Mouse (Mus musculus) E14TG2a.4 (cell line): ENCODE results near the gene Adamts14.

Source experiments
- H3K27me3 ChIP-seq: 2 replicates; pipeline ENCODE4 v1.6.1; 2014; ENCODE audit warnings: low read length, control low read depth; ENCODE audit not compliant: insufficient read depth
- H3K36me3 ChIP-seq: 2 replicates; pipeline ENCODE4 v1.6.1; 2014; ENCODE audit warnings: low read length, control low read depth; ENCODE audit not compliant: insufficient read depth
- H3K4me1 ChIP-seq: replicated peaks from 2 replicates; pipeline ENCODE4 v1.6.1; 2014; ENCODE audit warnings: low read depth, low read length, control low read depth
- H3K4me3 ChIP-seq: replicated peaks from 2 replicates; pipeline ENCODE4 v1.5.1; 2014; ENCODE audit warnings: mild to moderate bottlenecking, low read length
- H3K9me3 ChIP-seq: 2 replicates; pipeline ENCODE4 v1.6.1; 2014; ENCODE audit warnings: low read length, control low read depth
- CTCF ChIP-seq: conservative IDR thresholded peaks from 2 replicates; pipeline ENCODE4 v1.5.1; 2014; ENCODE audit warnings: low read length
- NANOG ChIP-seq: IDR thresholded peaks from 2 replicates; pipeline ENCODE4 v1.6.1; 2014; ENCODE audit warnings: borderline replicate concordance, low read length, mixed read lengths
- POU5F1 ChIP-seq: IDR thresholded peaks from 2 replicates; pipeline ENCODE4 v1.6.1; 2014; ENCODE audit warnings: low read length, borderline replicate concordance

Gene Adamts14

DNA sequence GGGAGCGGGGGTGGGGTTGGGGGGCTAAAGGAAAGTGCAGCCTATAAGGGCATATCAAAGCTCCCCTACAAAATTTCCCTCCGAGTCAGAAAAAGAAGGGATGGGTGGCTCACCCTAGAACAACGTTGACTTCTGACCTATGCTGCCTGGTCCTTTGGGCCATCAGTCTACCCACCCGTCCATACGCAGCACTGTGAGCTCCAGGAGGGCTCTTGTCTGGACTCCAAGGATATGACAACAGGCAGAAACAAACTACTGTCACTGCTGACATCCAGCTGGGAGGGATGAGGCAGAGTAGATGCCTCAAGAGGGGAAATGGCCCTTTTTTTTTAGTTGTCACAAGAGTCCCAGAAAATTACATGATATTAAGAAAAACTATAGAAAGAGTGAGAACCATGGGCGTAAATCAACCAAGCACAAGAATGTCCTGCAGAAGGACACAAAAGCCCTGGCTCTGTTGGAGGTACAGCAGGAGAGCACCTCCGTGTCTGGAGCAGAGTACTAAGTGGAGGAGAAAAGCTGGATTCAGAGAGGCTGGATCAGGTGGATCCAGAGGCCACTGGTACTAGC, 96.9 kb downstream of the Adamts14 start:
- peaks cover 73% of the 10 kb centered on the region for H3K27me3 ChIP-seq
- no peaks in the 10 kb centered on the region for H3K9me3 ChIP-seq
- H3K36me3 ChIP-seq, result no peaks in the 10 kb centered on the region
- H3K4me1 ChIP-seq, result peaks cover 26% of the 10 kb centered on the region
- no peak overlapping the region for H3K4me3 ChIP-seq
- TF ChIP-seq POU5F1 (no peak), CTCF (no peak), NANOG (no peak)

DNA sequence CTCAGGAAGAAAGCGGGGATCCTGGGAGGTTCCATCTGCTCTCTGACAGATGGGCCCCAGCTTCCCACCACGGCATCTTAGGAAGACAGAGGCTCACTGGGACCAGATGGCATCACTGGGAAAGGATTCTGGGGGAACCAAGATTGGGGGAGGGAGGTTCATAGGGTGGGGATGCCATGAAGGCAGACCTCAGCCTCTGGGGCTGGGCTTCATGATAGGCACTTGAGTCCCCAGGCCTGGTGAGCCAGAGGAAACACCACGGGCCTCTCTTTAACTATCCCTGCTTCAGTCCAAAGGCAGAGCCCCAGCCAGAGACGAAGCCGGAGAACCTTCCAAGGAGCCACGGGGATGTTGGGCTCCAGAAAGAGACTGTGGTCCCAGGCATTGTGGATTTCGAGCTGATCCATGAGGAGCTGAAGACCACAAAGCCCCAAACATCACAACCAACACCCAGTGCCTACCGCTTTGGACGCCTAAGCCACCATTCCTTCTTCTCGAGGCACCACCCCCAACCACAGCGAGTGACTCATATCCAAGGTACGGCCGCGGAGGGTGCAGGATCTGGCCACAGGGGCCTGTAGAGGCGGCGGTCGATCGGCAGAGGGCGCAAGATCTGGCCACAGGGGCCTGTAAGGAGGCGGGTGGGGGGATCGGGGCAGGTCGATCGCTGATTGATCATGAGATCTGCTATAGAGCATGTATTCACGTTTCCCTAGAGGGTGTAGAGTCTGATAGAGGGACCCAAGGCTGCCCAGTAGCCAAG, 97.6 kb downstream of the Adamts14 start:
- TF ChIP-seq POU5F1, result no peak
- TF ChIP-seq CTCF, result peak; percentile 81
- peaks cover 73% of the 10 kb centered on the region for H3K27me3 ChIP-seq
- H3K4me3 ChIP-seq, result peak overlapping the region; percentile 60
- H3K4me1 ChIP-seq, result peaks cover 21% of the 10 kb centered on the region
- no peaks in the 10 kb centered on the region for H3K9me3 ChIP-seq
- no peaks in the 10 kb centered on the region for H3K36me3 ChIP-seq

DNA sequence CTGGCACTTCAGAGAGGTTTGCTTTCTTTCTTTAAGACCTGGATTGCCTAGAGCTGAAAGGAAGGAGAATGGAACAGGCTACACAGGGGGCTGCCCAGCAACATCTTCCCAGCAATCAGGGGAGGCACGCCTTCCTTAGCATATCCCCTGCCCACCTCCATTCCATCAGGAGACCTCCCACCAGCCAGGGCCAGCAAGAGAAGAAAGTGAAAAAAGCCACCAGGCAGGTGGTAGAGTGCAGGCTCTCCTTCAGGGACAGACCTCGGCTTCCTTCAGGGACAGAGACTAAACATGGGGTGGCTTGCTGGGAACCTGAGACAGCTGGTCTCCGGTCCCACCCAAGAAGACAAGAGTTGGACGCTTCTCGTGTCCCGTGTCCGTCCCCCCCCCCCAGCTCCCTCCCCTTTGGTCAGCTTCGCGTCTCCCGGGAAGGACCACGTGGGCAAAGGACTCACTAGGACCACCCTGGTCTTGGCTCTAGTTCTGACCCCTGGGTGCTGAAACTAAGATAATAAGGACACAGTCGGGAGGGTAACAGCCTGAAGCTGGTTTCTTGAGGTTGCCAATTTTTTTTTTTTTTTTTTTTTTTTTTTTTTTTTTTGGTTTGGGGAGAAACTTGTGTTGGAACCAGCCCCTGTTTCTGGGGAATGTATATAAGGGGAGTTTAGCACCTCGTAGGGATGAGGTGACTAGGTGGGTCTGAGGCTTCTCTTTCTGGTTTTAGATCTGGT, 98.4 kb downstream of the Adamts14 start:
- peaks cover 65% of the 10 kb centered on the region for H3K27me3 ChIP-seq
- H3K4me3 ChIP-seq, result 0 out of 2 replicates have a peak overlapping the region, but pooled peaks have one; percentile 60
- H3K4me1 ChIP-seq, result peaks cover 21% of the 10 kb centered on the region
- no peaks in the 10 kb centered on the region for H3K9me3 ChIP-seq
- TF ChIP-seq CTCF (no peak), NANOG (no peak), POU5F1 (no peak)
- H3K36me3 ChIP-seq, result no peaks in the 10 kb centered on the region

DNA sequence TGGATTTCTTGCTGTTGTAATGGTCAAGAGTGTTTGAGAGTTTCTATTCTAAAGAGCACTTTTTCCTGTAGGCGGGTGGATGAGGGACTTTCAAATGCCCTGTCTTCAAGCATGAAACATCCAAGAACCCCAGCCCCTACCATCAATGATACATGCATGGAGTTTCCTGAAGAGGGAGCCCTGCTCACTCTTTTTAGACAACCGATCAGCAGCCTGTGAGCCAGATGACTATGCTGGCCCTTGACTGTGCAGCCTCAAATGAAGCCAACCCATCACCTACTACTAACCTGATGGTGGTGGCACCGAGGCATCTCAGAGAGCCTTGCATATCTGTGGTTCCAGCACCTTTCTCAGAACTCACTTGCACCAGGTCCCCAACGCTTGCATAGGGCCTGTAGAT, 100.7 kb downstream of the Adamts14 start:
- Histone ChIP-seq H3K4me1 (peaks cover 27% of the 10 kb centered on the region), H3K27me3 (peaks cover 51% of the 10 kb centered on the region), H3K4me3 (no peak overlapping the region), H3K36me3 (no peaks in the 10 kb centered on the region), H3K9me3 (no peaks in the 10 kb centered on the region)
- TF ChIP-seq CTCF, result 0 out of 2 replicates have a peak, but pooled peaks have one; percentile 8
- TF ChIP-seq POU5F1, result no peak

DNA sequence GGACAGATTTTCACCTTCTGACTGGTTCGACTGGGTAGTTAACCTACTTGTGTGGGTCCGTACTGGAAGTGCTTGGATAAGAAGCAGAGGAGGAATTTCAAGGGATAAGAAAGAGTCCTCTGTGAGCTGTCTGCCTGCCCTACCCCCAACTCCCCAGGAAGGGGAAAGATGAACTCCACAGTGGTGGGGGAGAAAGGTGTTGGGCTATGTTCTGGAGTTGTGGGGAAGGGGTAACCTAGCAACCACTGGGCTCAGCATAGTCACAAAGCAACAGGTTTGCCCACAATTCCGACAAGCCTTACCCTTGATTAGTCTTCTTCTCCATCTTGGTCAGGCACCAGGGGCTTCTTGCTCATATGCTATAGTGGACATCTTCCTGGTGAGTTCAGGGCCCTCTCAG, 101.6 kb downstream of the Adamts14 start, which contains the start of gene Tbata:
Gene Tbata (plus strand): TSS at position 301 of the 400 bp plus-strand sequence.
- no peaks in the 10 kb centered on the region for H3K36me3 ChIP-seq
- H3K9me3 ChIP-seq, result no peaks in the 10 kb centered on the region
- H3K27me3 ChIP-seq, result peaks cover 46% of the 10 kb centered on the region
- no peak within 1 kb of the TSS for H3K4me3 ChIP-seq
- TF ChIP-seq NANOG (no peak), CTCF (no peak), POU5F1 (no peak)
- peaks cover 27% of the 10 kb centered on the region for H3K4me1 ChIP-seq

DNA sequence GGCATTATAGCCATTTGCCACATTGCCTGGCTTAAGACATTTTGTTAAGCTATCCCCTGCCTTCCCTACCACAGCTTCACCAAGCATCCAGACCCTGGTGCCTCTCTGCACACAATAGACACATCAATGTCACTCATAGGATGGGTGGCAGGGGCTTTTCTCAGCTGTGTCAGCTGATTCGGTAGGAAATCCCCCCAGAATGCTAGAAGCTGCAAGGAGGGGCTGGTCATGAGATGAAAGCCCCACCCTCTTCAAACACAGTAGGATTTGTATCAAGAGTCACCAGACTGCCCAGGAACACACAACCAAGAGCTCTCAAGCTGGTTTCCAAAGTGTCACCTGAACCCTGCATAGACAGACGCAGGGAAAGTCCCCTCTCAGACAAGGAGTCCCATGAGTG, 104.8 kb downstream of the Adamts14 start:
- H3K9me3 ChIP-seq, result no peaks in the 10 kb centered on the region
- no peaks in the 10 kb centered on the region for H3K36me3 ChIP-seq
- TF ChIP-seq POU5F1 (no peak), NANOG (no peak), CTCF (no peak)
- H3K4me3 ChIP-seq, result no peak overlapping the region
- H3K27me3 ChIP-seq, result peaks cover 18% of the 10 kb centered on the region
- peaks cover 5% of the 10 kb centered on the region; the same call in 1 of the 2 replicates for H3K4me1 ChIP-seq

DNA sequence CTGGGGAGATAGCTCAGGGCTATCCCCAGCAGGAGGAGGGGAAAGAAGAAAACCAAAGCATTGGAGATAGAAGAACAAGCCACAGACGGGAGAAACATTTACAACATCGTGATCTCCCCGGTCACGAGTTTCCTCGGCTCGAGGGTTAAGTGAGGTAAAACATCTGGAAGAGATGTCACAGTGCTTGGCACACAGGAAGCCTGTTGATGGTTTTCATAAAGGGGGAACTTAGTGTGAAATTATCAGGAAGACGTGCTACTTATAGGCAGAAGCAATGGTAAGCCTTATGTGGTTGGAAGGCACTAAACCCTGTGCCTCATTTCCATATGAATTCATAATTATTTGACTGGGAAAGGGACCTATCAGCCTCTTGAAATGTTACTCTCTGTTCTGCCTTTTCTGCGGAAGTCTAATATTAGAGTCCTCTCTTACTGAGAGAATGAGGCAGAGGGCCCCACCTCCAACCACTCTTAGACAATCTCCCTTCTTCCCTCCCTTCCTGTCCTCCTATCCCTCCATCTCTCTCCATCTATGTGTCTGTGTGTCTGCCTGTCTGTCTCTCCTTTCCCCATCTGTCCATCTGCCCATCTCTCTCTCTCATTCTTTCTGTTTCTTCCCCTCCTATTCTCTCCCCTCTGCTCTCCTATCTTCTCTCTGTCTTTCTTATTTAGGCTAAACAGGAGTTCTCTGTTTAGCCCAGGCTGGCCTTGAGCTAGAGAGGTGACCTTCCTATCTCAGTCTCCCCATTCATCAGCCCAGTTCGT, 105.7 kb downstream of the Adamts14 start:
- H3K4me3 ChIP-seq, result no peak overlapping the region
- H3K9me3 ChIP-seq, result no peaks in the 10 kb centered on the region
- H3K27me3 ChIP-seq, result peaks cover 18% of the 10 kb centered on the region
- peaks cover 9% of the 10 kb centered on the region for H3K4me1 ChIP-seq
- H3K36me3 ChIP-seq, result no peaks in the 10 kb centered on the region
- TF ChIP-seq NANOG (no peak), CTCF (no peak), POU5F1 (no peak)

DNA sequence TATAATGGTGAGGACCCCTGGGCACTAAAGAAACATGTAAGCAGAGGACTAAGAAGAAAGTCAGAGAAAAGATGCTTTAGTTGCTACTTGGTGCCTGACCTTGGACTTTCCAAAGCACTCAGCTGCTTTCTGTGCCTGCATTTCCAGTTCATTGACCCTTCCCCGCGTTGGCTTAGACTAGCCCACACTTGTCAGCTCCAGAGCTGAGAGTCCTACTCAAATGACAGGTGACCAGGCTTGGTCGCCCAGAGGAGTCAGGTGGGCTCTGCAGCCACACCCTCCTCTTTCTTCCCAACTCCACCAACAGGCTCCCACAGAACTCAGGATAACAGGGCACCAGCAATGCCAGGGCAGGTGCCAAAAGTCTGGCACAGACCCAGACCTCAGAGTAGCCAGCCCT, 110.9 kb downstream of the Adamts14 start:
- Histone ChIP-seq H3K27me3 (no peaks in the 10 kb centered on the region), H3K4me1 (peaks cover 9% of the 10 kb centered on the region), H3K9me3 (no peaks in the 10 kb centered on the region), H3K4me3 (no peak overlapping the region), H3K36me3 (no peaks in the 10 kb centered on the region)
- no peak for TF ChIP-seq CTCF
- TF ChIP-seq NANOG, result no peak
- TF ChIP-seq POU5F1, result no peak
